Mouse (Mus musculus): ENCODE data around the gene Acat2.
"Not testable (repeated sequence)": the region's sequence is repeated elsewhere in the genome, so short reads cannot be mapped to it uniquely, and the experiment has no call there.

Gene Acat2

GRCm38 (mm10) chr17:12959377-12959776 is 1.2 kb downstream of the Acat2 start:
- not testable (repeated sequence) for DNase-seq (ENCODE audit: low read depth)

- no peak for DNase-seq (ENCODE audit: low read depth)
These were observed 3.9 kb downstream of the Acat2 start for GRCm38 (mm10) chr17:12956664-12957063.

- DNase-seq (ENCODE audit: low read depth), result no peak
These were observed 10.9 kb downstream of the Acat2 start for GRCm38 (mm10) chr17:12949669-12950068.

GRCm38 (mm10) chr17:12942459-12943162 is 17.9 kb downstream of the Acat2 start:
- DNase-seq (ENCODE audit: low read depth), result no peak

- no peak for DNase-seq (ENCODE audit: low read depth)
These were observed 18.8 kb downstream of the Acat2 start for GRCm38 (mm10) chr17:12941543-12942260.

- DNase-seq (ENCODE audit: low read depth), result no peak
These were observed 20.3 kb downstream of the Acat2 start, which contains the start of gene Acat3 for GRCm38 (mm10) chr17:12940151-12940805. TSS of gene Acat3 (minus strand) at chr17:12940600.

GRCm38 (mm10) chr17:12939377-12940148 is 21.0 kb downstream of the Acat2 start:
- not testable (repeated sequence) for DNase-seq (ENCODE audit: low read depth)

GRCm38 (mm10) chr17:12938077-12938476 is 22.5 kb downstream of the Acat2 start:
- DNase-seq (ENCODE audit: low read depth), result no peak

GRCm38 (mm10) chr17:12937412-12937970 is 23.1 kb downstream of the Acat2 start:
- no peak for DNase-seq (ENCODE audit: low read depth)

GRCm38 (mm10) chr17:12935719-12936118 is 24.8 kb downstream of the Acat2 start:
- no peak for DNase-seq (ENCODE audit: low read depth)

GRCm38 (mm10) chr17:12931576-12931975 is 29.0 kb downstream of the Acat2 start:
- not testable (repeated sequence) for DNase-seq (ENCODE audit: low read depth)

- DNase-seq (ENCODE audit: low read depth), result no peak
These were observed 34.8 kb downstream of the Acat2 start for GRCm38 (mm10) chr17:12925703-12926180.

- DNase-seq (ENCODE audit: low read depth), result no peak
These were observed 35.5 kb downstream of the Acat2 start for GRCm38 (mm10) chr17:12925001-12925400.

- no peak for DNase-seq (ENCODE audit: low read depth)
These were observed 39.5 kb downstream of the Acat2 start for GRCm38 (mm10) chr17:12921073-12921472.

- DNase-seq (ENCODE audit: low read depth), result peak; percentile 76
These were observed 43.8 kb downstream of the Acat2 start for GRCm38 (mm10) chr17:12916588-12917380.

- DNase-seq (ENCODE audit: low read depth), result peak; percentile 99
These were observed 44.5 kb downstream of the Acat2 start, which contains the start of gene Mrpl18 for GRCm38 (mm10) chr17:12915881-12916583. TSS of gene Mrpl18 (minus strand) at chr17:12916345.

GRCm38 (mm10) chr17:12915488-12915880 is 45.1 kb downstream of the Acat2 start, which contains the start of gene Tcp1:
TSS of gene Tcp1 (plus strand) at chr17:12915701.
- DNase-seq (ENCODE audit: low read depth), result no peak

GRCm38 (mm10) chr17:12910391-12910790 is 50.2 kb downstream of the Acat2 start:
- no peak for DNase-seq (ENCODE audit: low read depth)

- DNase-seq (ENCODE audit: low read depth), result no peak
These were observed 50.9 kb downstream of the Acat2 start, which contains the start of gene Pnldc1 for GRCm38 (mm10) chr17:12909361-12910280. TSS of gene Pnldc1 (minus strand) at chr17:12910230.

Data from naive thymus-derived CD4-positive, alpha-beta T cell, adult 2 months (primary cell).